Mouse (Mus musculus): ENCODE results near the gene Epha5. TPM values are rescaled to one million over a fixed set of nuclear protein-coding genes. Genes with fewer than 3 reads are reported as not detected.

Epha5 gene
- 0.12 TPM in 2 replicates for total RNA-seq (2017)

- ATAC-seq (ENCODE audit: extremely low read depth, insufficient number of reproducible peaks, low FRiP score, poor library complexity, severe bottlenecking): no peak
These were observed at the start of gene Epha5 for GRCm38 (mm10) chr5:84417062-84417879. TSS of gene Epha5 (minus strand) at chr5:84417382.

- ATAC-seq (ENCODE audit: extremely low read depth, insufficient number of reproducible peaks, low FRiP score, poor library complexity, severe bottlenecking): no peak
These were observed 39.0 kb upstream of the Epha5 start for GRCm38 (mm10) chr5:84456216-84456615.

- no peak for ATAC-seq (ENCODE audit: extremely low read depth, insufficient number of reproducible peaks, low FRiP score, poor library complexity, severe bottlenecking)
These were observed 37.5 kb upstream of the Epha5 start for GRCm38 (mm10) chr5:84454641-84455040.

GRCm38 (mm10) chr5:84453839-84454238 is 36.7 kb upstream of the Epha5 start:
- ATAC-seq (ENCODE audit: extremely low read depth, insufficient number of reproducible peaks, low FRiP score, poor library complexity, severe bottlenecking): no peak

GRCm38 (mm10) chr5:84440232-84440631 is 23.1 kb upstream of the Epha5 start:
- ATAC-seq (ENCODE audit: extremely low read depth, insufficient number of reproducible peaks, low FRiP score, poor library complexity, severe bottlenecking): no peak

GRCm38 (mm10) chr5:84415961-84416821 is 991 bp downstream of the Epha5 start:
- no peak for ATAC-seq (ENCODE audit: extremely low read depth, insufficient number of reproducible peaks, low FRiP score, poor library complexity, severe bottlenecking)

- ATAC-seq (ENCODE audit: extremely low read depth, insufficient number of reproducible peaks, low FRiP score, poor library complexity, severe bottlenecking): no peak
These were observed 2.2 kb downstream of the Epha5 start for GRCm38 (mm10) chr5:84414931-84415431.

GRCm38 (mm10) chr5:84413026-84413425 is 4.2 kb downstream of the Epha5 start:
- ATAC-seq (ENCODE audit: extremely low read depth, insufficient number of reproducible peaks, low FRiP score, poor library complexity, severe bottlenecking): no peak

- ATAC-seq (ENCODE audit: extremely low read depth, insufficient number of reproducible peaks, low FRiP score, poor library complexity, severe bottlenecking): no peak
These were observed 8.8 kb downstream of the Epha5 start for GRCm38 (mm10) chr5:84408370-84408769.

GRCm38 (mm10) chr5:84397085-84397484 is 20.1 kb downstream of the Epha5 start:
- no peak for ATAC-seq (ENCODE audit: extremely low read depth, insufficient number of reproducible peaks, low FRiP score, poor library complexity, severe bottlenecking)

GRCm38 (mm10) chr5:84365334-84365733 is 51.8 kb downstream of the Epha5 start:
- ATAC-seq (ENCODE audit: extremely low read depth, insufficient number of reproducible peaks, low FRiP score, poor library complexity, severe bottlenecking): no peak

GRCm38 (mm10) chr5:84359430-84359829 is 57.8 kb downstream of the Epha5 start:
- ATAC-seq (ENCODE audit: extremely low read depth, insufficient number of reproducible peaks, low FRiP score, poor library complexity, severe bottlenecking): no peak

GRCm38 (mm10) chr5:84353069-84353468 is 64.1 kb downstream of the Epha5 start:
- ATAC-seq (ENCODE audit: extremely low read depth, insufficient number of reproducible peaks, low FRiP score, poor library complexity, severe bottlenecking): no peak

GRCm38 (mm10) chr5:84346728-84347499 is 70.3 kb downstream of the Epha5 start:
- no peak for ATAC-seq (ENCODE audit: extremely low read depth, insufficient number of reproducible peaks, low FRiP score, poor library complexity, severe bottlenecking)

GRCm38 (mm10) chr5:84335834-84336465 is 81.2 kb downstream of the Epha5 start:
- no peak for ATAC-seq (ENCODE audit: extremely low read depth, insufficient number of reproducible peaks, low FRiP score, poor library complexity, severe bottlenecking)

GRCm38 (mm10) chr5:84334481-84334880 is 82.7 kb downstream of the Epha5 start:
- ATAC-seq (ENCODE audit: extremely low read depth, insufficient number of reproducible peaks, low FRiP score, poor library complexity, severe bottlenecking): no peak

GRCm38 (mm10) chr5:84331631-84332030 is 85.6 kb downstream of the Epha5 start:
- no peak for ATAC-seq (ENCODE audit: extremely low read depth, insufficient number of reproducible peaks, low FRiP score, poor library complexity, severe bottlenecking)

GRCm38 (mm10) chr5:84320553-84320952 is 96.6 kb downstream of the Epha5 start:
- ATAC-seq (ENCODE audit: extremely low read depth, insufficient number of reproducible peaks, low FRiP score, poor library complexity, severe bottlenecking): no peak

- ATAC-seq (ENCODE audit: extremely low read depth, insufficient number of reproducible peaks, low FRiP score, poor library complexity, severe bottlenecking): no peak
These were observed 97.0 kb downstream of the Epha5 start for GRCm38 (mm10) chr5:84320138-84320537.
